Mouse (Mus musculus) ZHBTc4 (cell line): ENCODE data around the gene Phtf2.
A peak's percentile ranks its signal among the peaks of the same experiment; 100 is the strongest.
"Not testable (repeated sequence)": the region's sequence is repeated elsewhere in the genome, so short reads cannot be mapped to it uniquely, and the experiment has no call there.

Source experiments
- DNase-seq: peaks from one replicate; pipeline ENCODE4 v3.0.0-alpha.2; 2011; ENCODE audit warnings: low read depth, low spot score

Gene Phtf2

GRCm38 (mm10) chr5:20778274-20778984, 103.5 kb downstream of the Phtf2 start:
- peak; percentile 44 for DNase-seq

- DNase-seq = peak; percentile 58
These were observed 108.6 kb downstream of the Phtf2 start for GRCm38 (mm10) chr5:20773341-20773740.

GRCm38 (mm10) chr5:20765365-20765920, 116.5 kb downstream of the Phtf2 start:
- no peak for DNase-seq

GRCm38 (mm10) chr5:20762441-20762840, 119.5 kb downstream of the Phtf2 start:
- peak; percentile 70 for DNase-seq

GRCm38 (mm10) chr5:20760368-20761162, 121.4 kb downstream of the Phtf2 start:
- DNase-seq = no peak

- DNase-seq = no peak
These were observed 122.2 kb downstream of the Phtf2 start for GRCm38 (mm10) chr5:20759771-20760170.

GRCm38 (mm10) chr5:20753963-20754362, 128.0 kb downstream of the Phtf2 start:
- DNase-seq = no peak

GRCm38 (mm10) chr5:20753096-20753495, 128.8 kb downstream of the Phtf2 start:
- no peak for DNase-seq

GRCm38 (mm10) chr5:20751696-20752095, 130.2 kb downstream of the Phtf2 start:
- DNase-seq = no peak

GRCm38 (mm10) chr5:20751000-20751399, 130.9 kb downstream of the Phtf2 start:
- DNase-seq = no peak

GRCm38 (mm10) chr5:20749535-20749934, 132.4 kb downstream of the Phtf2 start:
- DNase-seq = no peak

GRCm38 (mm10) chr5:20748856-20749255, 133.1 kb downstream of the Phtf2 start:
- no peak for DNase-seq

- DNase-seq = no peak
These were observed 133.8 kb downstream of the Phtf2 start for GRCm38 (mm10) chr5:20748142-20748541.

- DNase-seq = no peak
These were observed 140.0 kb downstream of the Phtf2 start for GRCm38 (mm10) chr5:20741936-20742335.

GRCm38 (mm10) chr5:20741193-20741592, 140.7 kb downstream of the Phtf2 start:
- DNase-seq = peak; percentile 53

- DNase-seq = peak; percentile 30
These were observed 143.1 kb downstream of the Phtf2 start for GRCm38 (mm10) chr5:20738795-20739194.

GRCm38 (mm10) chr5:20723226-20723625, 158.7 kb downstream of the Phtf2 start:
- DNase-seq = not testable (repeated sequence)

- DNase-seq = no peak
These were observed 161.6 kb downstream of the Phtf2 start for GRCm38 (mm10) chr5:20720201-20720900.

- not testable (repeated sequence) for DNase-seq
These were observed 165.9 kb downstream of the Phtf2 start for GRCm38 (mm10) chr5:20715980-20716379.

GRCm38 (mm10) chr5:20714619-20715018, 167.3 kb downstream of the Phtf2 start:
- not testable (repeated sequence) for DNase-seq

- DNase-seq = peak; percentile 89
These were observed 171.1 kb downstream of the Phtf2 start for GRCm38 (mm10) chr5:20710845-20711244.
